Mouse (Mus musculus) cerebellum, postnatal 10 days (tissue): Measurements from ENCODE around the gene 4931428F04Rik.

Experiments used
- DNase-seq, 2 experiments: peaks; one replicate each; pipeline ENCODE4 v3.0.0; 2021; ENCODE audit warnings: mixed read lengths in 2 of 2

The 4931428F04Rik gene

GRCm38 (mm10) chr8:105306146-105306691 is 16.6 kb upstream of the 4931428F04Rik start:
- DNase-seq = no peak

GRCm38 (mm10) chr8:105305211-105306145 is 15.8 kb upstream of the 4931428F04Rik start, which contains the start of gene Elmo3:
Gene Elmo3 (plus strand): TSS chr8:105305601.
- DNase-seq = peak; percentile 82 to 87

DNA sequence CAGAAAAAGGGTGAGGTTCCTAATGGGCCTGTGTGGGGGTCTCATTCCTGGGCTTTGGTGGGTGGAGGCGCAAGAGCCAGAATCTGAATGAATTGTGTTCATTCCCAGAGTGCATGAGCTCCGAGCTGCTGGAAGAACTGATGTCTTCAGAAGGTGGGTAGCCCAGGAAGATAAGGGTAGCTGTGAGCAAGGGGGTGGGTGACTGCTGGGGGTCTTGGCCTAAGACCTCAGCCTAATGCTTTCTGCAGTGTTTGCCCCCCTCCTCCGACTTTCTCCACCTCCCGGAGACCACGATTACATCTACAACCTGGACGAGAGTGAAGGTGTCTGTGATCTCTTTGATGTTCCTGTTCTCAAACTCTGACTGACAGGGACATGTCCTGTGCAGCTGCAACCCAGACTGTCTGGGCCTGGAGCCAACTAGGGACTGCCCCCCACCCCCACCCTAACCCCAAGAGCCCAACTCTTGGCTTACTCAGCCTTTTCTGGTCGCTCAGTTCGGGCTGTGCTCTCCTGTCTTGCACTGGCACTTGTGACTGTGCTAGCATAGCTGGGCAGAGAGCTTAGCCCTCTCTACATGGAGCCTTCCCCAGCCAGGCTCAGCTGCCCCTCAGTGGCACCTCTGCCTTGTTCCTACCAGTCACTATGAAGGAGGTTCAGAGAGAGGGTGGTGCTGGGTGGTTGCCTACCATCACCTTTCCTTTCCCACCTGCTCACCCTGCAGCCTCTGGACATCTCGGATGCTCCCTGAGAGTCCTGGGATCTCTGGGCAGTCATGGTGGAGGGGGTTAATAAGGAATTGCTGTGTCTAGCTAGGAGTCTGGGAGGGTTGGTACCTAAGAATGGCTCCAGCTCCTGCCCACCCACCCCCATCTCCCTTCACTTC is 14.9 kb upstream of the 4931428F04Rik start:
- peak in 1 of 2 experiments; percentile 20 for DNase-seq

DNA sequence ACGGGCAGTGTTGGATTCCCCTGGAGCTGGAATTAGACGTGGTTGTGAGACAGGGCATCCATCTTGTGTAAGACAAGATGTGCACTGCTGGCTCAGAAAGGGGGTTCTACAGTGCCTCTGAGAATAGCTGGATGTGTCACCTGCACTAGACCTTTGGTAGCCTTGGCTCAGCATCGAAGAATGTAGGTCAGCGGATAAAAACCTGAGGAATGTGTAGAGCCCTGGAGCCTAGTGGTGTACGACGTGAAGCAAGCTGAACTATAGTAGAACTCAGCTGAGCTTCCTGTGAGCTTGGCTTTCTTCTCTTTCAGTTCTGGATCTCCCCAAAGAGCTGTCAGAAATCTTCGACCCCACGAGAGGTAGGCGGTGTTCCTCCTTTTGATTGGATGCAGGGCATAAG is 14.2 kb upstream of the 4931428F04Rik start:
- DNase-seq = no peak

DNA sequence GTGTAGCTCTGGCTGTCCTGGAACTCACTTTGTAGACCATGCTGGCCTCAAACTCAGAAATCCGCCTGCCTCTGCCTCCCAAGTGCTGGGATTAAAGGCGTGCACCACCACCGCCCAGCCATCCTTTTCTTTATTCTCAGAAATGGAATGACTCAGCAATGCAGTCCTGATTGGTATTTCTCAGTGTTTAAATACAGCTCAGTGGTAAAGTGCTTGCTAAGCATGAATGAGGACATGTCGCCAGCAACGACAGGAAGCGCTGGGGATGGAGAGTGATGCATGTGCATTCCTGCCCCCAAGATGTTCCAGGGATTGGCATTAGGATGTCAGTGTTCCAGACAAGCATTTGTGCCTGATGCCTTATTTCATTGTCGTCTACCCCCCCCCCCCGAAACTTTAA is 13.7 kb upstream of the 4931428F04Rik start:
- DNase-seq = no peak

GRCm38 (mm10) chr8:105299962-105300361 is 10.3 kb upstream of the 4931428F04Rik start:
- DNase-seq = peak in 1 of 2 experiments; percentile 9

DNA sequence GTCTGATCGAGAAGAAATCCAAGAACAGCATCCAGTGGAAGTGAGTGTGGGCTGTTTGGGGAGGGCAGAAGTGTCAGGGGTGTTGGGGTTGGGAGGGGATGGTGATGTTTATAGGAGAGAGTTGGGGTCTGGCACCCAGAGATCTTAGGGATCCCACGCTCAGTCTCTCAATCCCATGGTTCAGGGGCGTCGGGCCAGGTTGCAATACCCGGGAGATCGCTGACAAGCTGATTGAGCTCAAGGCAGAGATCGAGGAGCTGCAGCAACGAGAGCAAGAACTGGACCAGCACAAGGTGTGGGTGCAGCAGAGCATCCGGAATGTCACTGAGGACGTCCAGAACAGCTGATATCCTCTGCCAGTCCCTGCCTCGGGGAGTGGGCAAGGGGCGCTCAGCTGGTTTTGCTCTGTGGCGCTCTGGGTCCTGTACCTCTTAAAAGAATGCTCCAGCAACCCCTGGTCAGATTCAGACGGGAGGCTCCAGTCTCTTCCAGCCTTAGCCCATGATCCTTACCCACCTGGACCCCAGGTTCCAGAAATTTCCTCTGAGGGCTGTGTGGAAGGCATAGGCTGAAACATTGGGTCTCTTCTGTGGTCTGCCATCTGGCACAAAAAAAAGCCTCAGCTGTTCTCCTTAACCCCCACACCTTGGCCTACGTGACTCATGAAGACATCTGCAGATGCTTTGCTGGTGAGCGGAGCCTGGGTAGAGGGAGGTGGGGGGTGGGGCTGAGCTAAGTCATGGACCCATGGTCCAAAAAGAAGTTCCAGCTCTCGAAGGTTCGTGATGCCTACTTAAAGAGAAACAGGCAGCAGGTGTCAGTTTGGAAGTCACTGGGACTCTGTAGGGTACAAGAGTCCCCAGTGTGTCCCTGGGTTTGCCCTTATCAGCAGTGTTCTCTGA is 8.9 kb upstream of the 4931428F04Rik start:
- DNase-seq = peak in 1 of 2 experiments; percentile 48

DNA sequence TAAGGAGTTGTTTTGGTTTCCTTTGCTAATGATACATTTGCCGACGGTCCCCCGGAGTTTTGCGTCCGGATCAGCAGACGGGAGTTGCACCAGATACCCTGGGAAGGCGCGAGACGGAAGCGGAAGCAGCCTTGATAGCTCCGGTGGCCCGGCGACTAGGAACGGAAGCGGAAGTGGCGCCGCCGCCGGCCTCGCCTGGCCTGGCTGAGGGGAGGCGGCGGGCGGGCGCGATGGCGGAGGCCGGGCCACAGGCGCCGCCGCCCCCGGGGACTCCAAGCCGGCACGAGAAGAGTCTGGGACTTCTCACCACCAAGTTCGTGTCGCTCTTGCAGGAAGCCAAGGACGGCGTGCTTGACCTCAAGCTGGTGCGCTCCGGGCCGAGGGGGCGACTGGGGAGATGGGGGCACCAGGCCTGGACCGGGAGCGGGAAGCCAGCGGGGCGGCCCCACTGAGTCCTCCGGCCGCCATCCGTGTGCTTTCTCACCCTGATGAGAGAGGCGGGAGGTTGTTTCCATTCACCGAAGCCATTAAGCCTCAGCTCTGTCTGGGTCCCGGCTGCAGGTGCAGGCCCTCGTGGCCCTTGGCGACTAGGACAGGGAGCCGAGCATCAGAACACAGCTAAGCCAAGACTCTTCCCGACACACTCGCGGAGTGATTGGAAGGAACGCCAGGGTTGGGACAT is 8.0 kb upstream of the 4931428F04Rik start, which contains the start of gene E2f4:
TSS of gene E2f4 (plus strand) at position 153 of the 682 bp plus-strand sequence.
- peak; percentile 94 to 95 for DNase-seq

DNA sequence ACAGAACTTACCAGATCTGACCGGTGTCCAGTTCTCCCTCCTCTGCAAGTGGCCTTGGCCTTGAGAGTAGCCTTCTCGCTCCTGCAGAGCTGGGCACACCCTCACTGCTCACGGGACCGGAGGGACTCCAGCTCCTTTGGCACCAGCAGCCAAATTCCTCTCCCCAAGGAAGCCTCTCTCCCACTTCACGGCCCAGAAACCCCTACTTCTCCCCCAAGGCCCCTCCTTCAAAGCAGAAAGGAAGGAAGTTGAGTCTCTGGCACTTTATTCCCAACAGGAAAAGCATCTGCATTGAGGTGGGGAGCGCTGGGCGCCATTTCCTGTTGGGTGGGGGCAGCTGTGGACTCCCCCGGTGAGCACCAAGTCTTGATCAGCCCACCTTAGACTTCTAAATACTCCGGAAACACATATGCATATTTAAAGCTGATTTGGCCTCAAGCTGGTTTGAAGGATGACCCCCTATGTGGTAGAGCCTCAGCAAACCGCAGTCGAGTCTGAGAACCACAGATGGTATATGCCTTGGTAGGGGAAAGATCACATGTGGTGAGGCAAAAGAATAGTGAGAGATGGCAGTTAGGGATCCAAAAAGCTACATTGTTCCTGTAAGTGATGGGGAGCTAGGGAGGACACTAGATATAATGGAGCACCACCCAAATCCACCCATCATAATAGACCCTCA is 6.4 kb upstream of the 4931428F04Rik start, which contains the start of gene Exoc3l:
TSS of gene Exoc3l (minus strand) at position 207 of the 679 bp plus-strand sequence.
- peak in 1 of 2 experiments; percentile 19 for DNase-seq

DNA sequence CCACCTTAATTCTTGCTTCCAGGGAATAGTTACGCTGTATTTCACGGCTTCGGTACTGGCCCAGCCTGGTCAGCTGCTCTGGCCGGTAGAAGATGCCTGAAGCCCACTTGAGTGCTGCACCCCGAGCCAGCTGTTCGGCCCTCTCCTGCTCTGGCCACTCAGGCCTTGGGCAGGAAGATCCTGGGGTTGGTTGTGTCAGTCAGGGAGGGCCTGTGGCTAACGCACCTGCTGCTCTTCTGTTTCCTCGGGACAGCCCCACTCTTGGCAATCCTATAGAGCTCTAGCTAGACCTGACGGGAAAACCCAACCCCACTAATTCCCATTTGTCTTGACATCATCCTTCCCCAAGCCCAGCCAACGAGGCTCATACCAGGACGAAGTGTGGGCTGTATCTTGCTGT is 5.6 kb upstream of the 4931428F04Rik start:
- peak in 1 of 2 experiments; percentile 9 for DNase-seq

DNA sequence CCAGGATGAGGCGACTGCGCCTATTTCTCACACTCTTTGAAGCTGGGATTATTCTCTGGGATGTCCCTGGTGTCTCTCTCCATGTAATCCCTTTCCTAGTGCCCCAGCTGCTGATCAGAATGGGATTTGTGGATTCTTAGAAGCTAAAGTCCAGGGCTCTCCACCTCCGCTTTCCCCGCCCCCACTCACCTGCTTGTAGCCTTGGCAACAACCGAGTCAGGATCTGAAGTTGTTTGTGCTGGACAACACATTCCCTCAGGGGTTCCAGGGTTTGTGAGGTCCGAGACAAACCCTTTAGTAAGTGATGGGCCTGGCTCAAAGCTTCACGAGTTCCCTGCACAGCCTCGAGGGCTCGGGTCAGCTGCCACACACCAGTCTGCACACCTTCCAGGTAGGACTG is 5.1 kb upstream of the 4931428F04Rik start:
- DNase-seq = peak in 1 of 2 experiments; percentile 32

GRCm38 (mm10) chr8:105293405-105293804 is 3.7 kb upstream of the 4931428F04Rik start:
- peak; percentile 84 to 94 for DNase-seq

DNA sequence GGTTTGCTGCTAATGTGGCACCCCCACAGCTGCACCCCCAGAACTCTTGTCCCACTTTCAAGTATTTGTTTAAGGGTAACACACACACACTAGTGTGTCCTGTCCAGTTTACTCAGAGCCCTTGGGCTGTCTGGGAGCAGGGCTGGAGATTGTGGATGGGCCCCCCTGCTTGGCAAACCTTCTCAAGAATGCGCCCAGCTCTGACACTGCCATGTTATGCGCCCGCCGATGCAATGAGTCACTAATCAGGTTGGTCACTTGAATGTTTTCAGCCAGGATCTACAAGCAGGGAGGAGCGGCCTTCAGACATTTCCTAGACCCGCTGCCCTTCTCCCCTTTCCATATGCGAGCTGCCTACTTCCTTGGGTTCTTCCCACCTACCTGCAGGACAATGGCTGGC is 2.8 kb upstream of the 4931428F04Rik start:
- DNase-seq = peak in 1 of 2 experiments; percentile 22

DNA sequence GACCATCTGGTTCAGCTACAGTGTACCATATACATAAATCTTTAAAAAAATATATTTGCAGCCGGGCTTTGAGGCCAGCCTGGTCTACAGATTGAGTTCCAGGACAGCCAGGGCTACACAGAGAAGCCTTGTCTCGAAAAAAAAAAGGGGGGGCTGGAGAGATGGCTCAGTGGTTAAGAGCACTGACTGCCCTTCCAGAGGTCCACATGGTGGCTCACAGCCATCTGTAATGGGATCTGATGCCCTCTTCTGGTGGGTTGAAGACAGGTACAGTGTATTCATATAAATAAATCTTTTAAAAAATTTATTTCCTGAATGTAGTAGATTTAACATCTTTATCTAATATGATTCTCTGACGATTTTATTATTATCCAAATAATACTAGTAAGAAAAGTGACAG is 2.1 kb upstream of the 4931428F04Rik start:
- DNase-seq = peak in 1 of 2 experiments; percentile 44

DNA sequence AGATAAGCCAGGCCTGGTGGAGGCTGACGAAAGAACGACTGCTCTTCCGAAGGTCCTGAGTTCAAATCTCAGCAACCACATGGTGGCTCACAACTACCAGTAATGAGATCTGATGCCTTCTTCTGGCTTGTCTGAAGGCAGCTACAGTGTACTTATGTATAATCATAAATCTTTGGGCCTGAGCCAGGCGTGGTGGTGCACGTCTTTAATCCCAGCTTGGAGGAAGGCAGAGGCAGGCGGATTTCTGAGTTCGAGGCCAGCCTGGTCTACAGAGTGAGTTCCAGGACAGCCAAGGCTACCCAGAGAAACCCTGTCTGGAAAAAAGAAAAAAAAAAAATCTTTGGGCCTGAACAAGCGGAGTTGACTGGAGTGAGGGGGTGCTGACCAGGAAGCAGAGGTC is 1.7 kb upstream of the 4931428F04Rik start:
- DNase-seq = peak in 1 of 2 experiments; percentile 34

- DNase-seq = peak; percentile 97 to 99
These were observed 1.1 kb upstream of the 4931428F04Rik start for GRCm38 (mm10) chr8:105290554-105291314.

DNA sequence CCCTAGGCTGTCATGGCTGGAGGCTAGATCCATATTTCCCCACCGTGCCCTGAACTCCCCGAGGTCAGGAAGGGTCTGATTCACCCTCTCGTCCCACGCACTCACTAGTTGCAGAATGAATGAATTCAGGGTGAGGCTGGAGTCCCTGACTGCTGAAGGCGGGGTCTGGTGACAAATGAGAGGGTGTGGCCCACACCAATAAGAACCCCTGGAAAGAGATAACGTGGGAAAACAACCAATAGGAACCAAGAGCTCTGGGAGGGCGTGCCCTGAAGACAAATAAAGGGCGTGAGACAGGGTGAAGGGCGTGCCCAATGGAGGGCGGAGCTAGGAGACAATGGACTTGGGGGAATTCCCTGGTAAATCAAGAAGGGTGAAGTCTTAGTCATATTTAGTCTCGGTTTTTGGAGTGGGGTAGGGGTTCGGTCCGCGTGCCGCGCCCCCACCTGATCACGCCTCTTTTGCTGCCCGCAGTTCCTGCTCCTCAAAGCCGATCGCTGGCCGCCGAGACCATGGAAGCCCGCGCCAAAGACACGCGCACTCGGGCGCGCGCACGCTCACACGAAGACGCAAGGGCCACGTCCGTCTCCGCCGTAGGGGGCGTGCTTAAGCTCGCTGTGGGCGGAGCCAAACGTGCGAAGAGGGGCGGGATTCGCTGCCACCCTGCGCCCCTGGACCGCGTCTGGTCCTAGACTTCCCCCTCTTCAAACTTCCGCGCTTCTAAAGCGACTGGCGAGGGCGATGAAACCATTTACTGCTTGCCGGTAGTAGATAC is 519 bp downstream of the 4931428F04Rik start:
- peak; percentile 99 for DNase-seq

- peak in 1 of 2 experiments; percentile 10 for DNase-seq
These were observed 1.4 kb downstream of the 4931428F04Rik start for GRCm38 (mm10) chr8:105288231-105288630.

- DNase-seq = peak in 1 of 2 experiments; percentile 13
These were observed 2.8 kb downstream of the 4931428F04Rik start for GRCm38 (mm10) chr8:105286907-105287306.
